Mouse (Mus musculus) heart, embryonic 15.5 days (tissue): ENCODE measurements around the gene Cptp. TPM values are rescaled to one million over a fixed set of nuclear protein-coding genes. Genes with fewer than 3 reads are reported as not detected.

ENCODE experiments used
- ATAC-seq: fragments of 200-750 bp; cut with Nextera tagmentation; replicated peaks from 2 replicates; pipeline ENCODE4 v1.8.0; 2017; ENCODE audit warnings: low read depth, moderate TSS enrichment; ENCODE audit not compliant: insufficient number of reproducible peaks, insufficient read depth, low FRiP score
- H3K27ac ChIP-seq: fragments of 300-500 bp; sonication (generic); 2 replicates; pipeline ENCODE4 v1.5.1; 2015; ENCODE audit warnings: mild to moderate bottlenecking, inconsistent platforms
- H3K27me3 ChIP-seq: fragments of 300-500 bp; sonication (generic); 2 replicates; pipeline ENCODE4 v1.6.1; 2015; ENCODE audit warnings: inconsistent platforms
- H3K36me3 ChIP-seq: fragments of 300-500 bp; sonication (generic); 2 replicates; pipeline ENCODE4 v1.6.1; 2015; ENCODE audit warnings: mild to moderate bottlenecking, inconsistent platforms
- H3K4me1 ChIP-seq: fragments of 300-500 bp; sonication (generic); replicated peaks from 2 replicates; pipeline ENCODE4 v1.6.1; 2015; ENCODE audit warnings: inconsistent platforms
- H3K4me2 ChIP-seq: fragments of 300-500 bp; sonication (generic); 2 replicates; pipeline ENCODE4 v1.6.1; 2015; ENCODE audit warnings: inconsistent platforms, mild to moderate bottlenecking, moderate library complexity
- H3K4me3 ChIP-seq: fragments of 300-500 bp; sonication (generic); 2 replicates; pipeline ENCODE4 v1.5.1; 2015; ENCODE audit warnings: mild to moderate bottlenecking, inconsistent platforms
- H3K9ac ChIP-seq: fragments of 300-500 bp; sonication (generic); 2 replicates; pipeline ENCODE4 v1.6.1; 2015; ENCODE audit warnings: mild to moderate bottlenecking, inconsistent platforms
- H3K9me3 ChIP-seq: fragments of 300-500 bp; sonication (generic); replicated peaks from 2 replicates; pipeline ENCODE4 v1.6.1; 2016; ENCODE audit warnings: inconsistent platforms
- WGBS: fragments of 180-500 bp; shearing (Covaris S2); methylation state at CpG from one replicate; pipeline ENCODE4 v1.1.7; 2015; ENCODE audit warnings: mixed read lengths; 5-methylcytosine and 5-hydroxymethylcytosine counted together
- polyA plus RNA-seq: library from polyadenylated mRNA; unstranded; fragments of >200 nt; fragmentation: Nextera tagmentation; extraction: Ambion mirVana; gene quantifications from 2 replicates; pipeline ENCODE4 v1.2.1, GENCODE M21; 2015

Gene Cptp
- polyA plus RNA-seq, 1 experiment from 2014 or later, result 7.8 TPM

GRCm38 (mm10) chr4:155851951-155852411, 17.3 kb downstream of the Cptp start:
- 56% methylated on average over 2 of the region's 2 CpGs for WGBS
- Histone ChIP-seq H3K4me2 (no peak overlapping the region), H3K36me3 (peaks cover 21% of the 10 kb centered on the region), H3K27ac (no peak overlapping the region), H3K4me1 (peaks cover 25% of the 10 kb centered on the region), H3K9ac (no peak overlapping the region), H3K9me3 (no peaks in the 10 kb centered on the region), H3K27me3 (no peaks in the 10 kb centered on the region), H3K4me3 (no peak overlapping the region)
- ATAC-seq, result no peak

GRCm38 (mm10) chr4:155851368-155851767, 17.9 kb downstream of the Cptp start:
- H3K4me2 ChIP-seq, result no peak overlapping the region
- H3K4me1 ChIP-seq, result peaks cover 31% of the 10 kb centered on the region
- H3K4me3 ChIP-seq, result no peak overlapping the region
- no peaks in the 10 kb centered on the region for H3K27me3 ChIP-seq
- no peak for ATAC-seq
- H3K27ac ChIP-seq, result no peak overlapping the region
- H3K9ac ChIP-seq, result no peak overlapping the region
- WGBS, result 88% methylated on average over 3 of the region's 3 CpGs
- peaks cover 17% of the 10 kb centered on the region for H3K36me3 ChIP-seq
- H3K9me3 ChIP-seq, result no peaks in the 10 kb centered on the region

- no peaks in the 10 kb centered on the region for H3K9me3 ChIP-seq
- ATAC-seq, result no peak
- WGBS, result 85% methylated on average over 3 of the region's 3 CpGs
- no peak overlapping the region for H3K4me2 ChIP-seq
- peaks cover 5% of the 10 kb centered on the region for H3K36me3 ChIP-seq
- no peak overlapping the region for H3K9ac ChIP-seq
- no peak overlapping the region for H3K27ac ChIP-seq
- H3K4me3 ChIP-seq, result no peak overlapping the region
- H3K4me1 ChIP-seq, result peaks cover 32% of the 10 kb centered on the region
- no peaks in the 10 kb centered on the region for H3K27me3 ChIP-seq
These were observed 19.3 kb downstream of the Cptp start for GRCm38 (mm10) chr4:155849792-155850451.

GRCm38 (mm10) chr4:155849391-155849790, 19.8 kb downstream of the Cptp start:
- Histone ChIP-seq H3K9me3 (no peaks in the 10 kb centered on the region), H3K27ac (no peak overlapping the region), H3K9ac (no peak overlapping the region), H3K36me3 (peaks cover under 1% of the 10 kb centered on the region), H3K4me3 (no peak overlapping the region), H3K4me1 (peaks cover 32% of the 10 kb centered on the region), H3K27me3 (no peaks in the 10 kb centered on the region), H3K4me2 (no peak overlapping the region)
- no peak for ATAC-seq
- WGBS, result 74% methylated on average over 2 of the region's 2 CpGs

- Histone ChIP-seq H3K36me3 (no peaks in the 10 kb centered on the region), H3K9ac (peak overlapping the region; percentile 83; the same call in 1 of the 2 replicates), H3K9me3 (no peaks in the 10 kb centered on the region), H3K27me3 (no peaks in the 10 kb centered on the region), H3K4me3 (peak overlapping the region; percentile 81), H3K4me1 (peaks cover 32% of the 10 kb centered on the region), H3K27ac (no peak overlapping the region), H3K4me2 (peak overlapping the region; percentile 88)
- 66% methylated on average over 7 of the region's 7 CpGs for WGBS
- no peak for ATAC-seq
These were observed 20.7 kb downstream of the Cptp start for GRCm38 (mm10) chr4:155848434-155849095.

- no peaks in the 10 kb centered on the region; the same call in 1 of the 2 replicates for H3K36me3 ChIP-seq
- H3K27ac ChIP-seq, result peak overlapping the region; percentile 63
- ATAC-seq, result no peak; the same call in none of the 2 replicates
- H3K9ac ChIP-seq, result peak overlapping the region; percentile 83
- peak overlapping the region; percentile 81 for H3K4me3 ChIP-seq
- peaks cover 32% of the 10 kb centered on the region for H3K4me1 ChIP-seq
- H3K27me3 ChIP-seq, result no peaks in the 10 kb centered on the region
- no peaks in the 10 kb centered on the region for H3K9me3 ChIP-seq
- H3K4me2 ChIP-seq, result peak overlapping the region; percentile 88
- 2% methylated on average over 61 of the region's 69 CpGs for WGBS
These were observed 21.5 kb downstream of the Cptp start for GRCm38 (mm10) chr4:155847591-155848352.

GRCm38 (mm10) chr4:155846871-155847578, 22.2 kb downstream of the Cptp start, which contains the start of gene Dvl1:
TSS of gene Dvl1 (plus strand) at chr4:155847402.
- Histone ChIP-seq H3K9me3 (no peaks in the 10 kb centered on the region), H3K36me3 (peaks cover 2% of the 10 kb centered on the region; the same call in 1 of the 2 replicates), H3K27ac (peak within 1 kb of the TSS; percentile 63), H3K9ac (peak within 1 kb of the TSS; percentile 83), H3K27me3 (no peaks in the 10 kb centered on the region), H3K4me1 (peaks cover 32% of the 10 kb centered on the region), H3K4me2 (peak within 1 kb of the TSS; percentile 88), H3K4me3 (peak within 1 kb of the TSS; percentile 81)
- ATAC-seq, result peak; percentile 93
- WGBS, result 2% methylated on average over 64 of the region's 65 CpGs

GRCm38 (mm10) chr4:155843231-155843630, 26.0 kb downstream of the Cptp start:
- H3K4me2 ChIP-seq, result no peak overlapping the region
- no peak overlapping the region for H3K9ac ChIP-seq
- H3K4me3 ChIP-seq, result no peak overlapping the region
- no peak overlapping the region for H3K27ac ChIP-seq
- H3K4me1 ChIP-seq, result peaks cover 45% of the 10 kb centered on the region
- no peaks in the 10 kb centered on the region for H3K9me3 ChIP-seq
- H3K27me3 ChIP-seq, result peaks cover 5% of the 10 kb centered on the region; the same call in 1 of the 2 replicates
- 87% methylated on average over 5 of the region's 5 CpGs for WGBS
- H3K36me3 ChIP-seq, result peaks cover 2% of the 10 kb centered on the region; the same call in 1 of the 2 replicates
- no peak for ATAC-seq

- WGBS, result 51% methylated on average over 38 of the region's 38 CpGs
- H3K4me1 ChIP-seq, result peaks cover 47% of the 10 kb centered on the region
- ATAC-seq, result no peak
- H3K4me3 ChIP-seq, result peak overlapping the region; percentile 53
- H3K27ac ChIP-seq, result no peak overlapping the region
- H3K9ac ChIP-seq, result no peak overlapping the region; the same call in 1 of the 2 replicates
- H3K27me3 ChIP-seq, result peaks cover 5% of the 10 kb centered on the region; the same call in 1 of the 2 replicates
- H3K36me3 ChIP-seq, result peaks cover 2% of the 10 kb centered on the region; the same call in 1 of the 2 replicates
- peak overlapping the region; percentile 85 for H3K4me2 ChIP-seq
- H3K9me3 ChIP-seq, result no peaks in the 10 kb centered on the region
These were observed 27.5 kb downstream of the Cptp start for GRCm38 (mm10) chr4:155841651-155842270.

GRCm38 (mm10) chr4:155841003-155841454, 28.2 kb downstream of the Cptp start:
- Histone ChIP-seq H3K9me3 (no peaks in the 10 kb centered on the region), H3K27me3 (peaks cover 5% of the 10 kb centered on the region; the same call in 1 of the 2 replicates), H3K4me3 (peak overlapping the region; percentile 53), H3K4me1 (peaks cover 42% of the 10 kb centered on the region), H3K27ac (peak overlapping the region; percentile 10), H3K4me2 (peak overlapping the region; percentile 85), H3K36me3 (peaks cover 2% of the 10 kb centered on the region; the same call in 1 of the 2 replicates), H3K9ac (peak overlapping the region; percentile 62)
- WGBS, result under 1% methylated on average over 30 of the region's 32 CpGs
- peak; percentile 32 for ATAC-seq
